Mouse (Mus musculus): ENCODE data around the gene Gpr171.
"Not testable (repeated sequence)": the region's sequence is repeated elsewhere in the genome, so short reads cannot be mapped to it uniquely, and the experiment has no call there.

The Gpr171 gene

GRCm38 (mm10) chr3:59101218-59101986 lies at the start of gene Gpr171:
Gene Gpr171, minus strand, starts transcription at chr3:59101821.
- in situ Hi-C loops (cut with MboI; ENCODE audit: unreplicated experiment in 2 of 2): no loop called here

GRCm38 (mm10) chr3:59150624-59151023 lies 49.0 kb upstream of the Gpr171 start:
- in situ Hi-C loops (cut with MboI; ENCODE audit: unreplicated experiment in 2 of 2): no loop called here

GRCm38 (mm10) chr3:59149646-59150045 lies 48.0 kb upstream of the Gpr171 start:
- in situ Hi-C loops (cut with MboI; ENCODE audit: unreplicated experiment in 2 of 2): no loop called here

GRCm38 (mm10) chr3:59145194-59145593 lies 43.6 kb upstream of the Gpr171 start:
- in situ Hi-C loops (cut with MboI; ENCODE audit: unreplicated experiment in 2 of 2): no loop called here

GRCm38 (mm10) chr3:59141507-59142305 lies 40.1 kb upstream of the Gpr171 start:
- in situ Hi-C loops (cut with MboI; ENCODE audit: unreplicated experiment in 2 of 2): no loop called here

GRCm38 (mm10) chr3:59140941-59141340 lies 39.3 kb upstream of the Gpr171 start:
- in situ Hi-C loops (cut with MboI; ENCODE audit: unreplicated experiment in 2 of 2): not testable (repeated sequence)

GRCm38 (mm10) chr3:59140115-59140514 lies 38.5 kb upstream of the Gpr171 start:
- in situ Hi-C loops (cut with MboI; ENCODE audit: unreplicated experiment in 2 of 2): no loop called here

GRCm38 (mm10) chr3:59139651-59140051 lies 38.0 kb upstream of the Gpr171 start:
- in situ Hi-C loops (cut with MboI; ENCODE audit: unreplicated experiment in 2 of 2): no loop called here

- in situ Hi-C loops (cut with MboI; ENCODE audit: unreplicated experiment in 2 of 2): no loop called here
Measured at GRCm38 (mm10) chr3:59138946-59139468, 37.4 kb upstream of the Gpr171 start.

GRCm38 (mm10) chr3:59135911-59136653 lies 34.5 kb upstream of the Gpr171 start:
- in situ Hi-C loops (cut with MboI; ENCODE audit: unreplicated experiment in 2 of 2): no loop called here

GRCm38 (mm10) chr3:59133189-59133588 lies 31.6 kb upstream of the Gpr171 start:
- in situ Hi-C loops (cut with MboI; ENCODE audit: unreplicated experiment in 2 of 2): no loop called here

GRCm38 (mm10) chr3:59131966-59132365 lies 30.3 kb upstream of the Gpr171 start:
- in situ Hi-C loops (cut with MboI; ENCODE audit: unreplicated experiment in 2 of 2): no loop called here

- in situ Hi-C loops (cut with MboI; ENCODE audit: unreplicated experiment in 2 of 2): no loop called here
Measured at GRCm38 (mm10) chr3:59131081-59131480, 29.5 kb upstream of the Gpr171 start.

GRCm38 (mm10) chr3:59130431-59130830 lies 28.8 kb upstream of the Gpr171 start:
- in situ Hi-C loops (cut with MboI; ENCODE audit: unreplicated experiment in 2 of 2): no loop called here

GRCm38 (mm10) chr3:59129547-59129946 lies 27.9 kb upstream of the Gpr171 start:
- in situ Hi-C loops (cut with MboI; ENCODE audit: unreplicated experiment in 2 of 2): loop anchor here in 1 of 2 experiments (10.0 kb wide), 1 partner anchor 925 kb away; no protein-coding TSS in a partner anchor

GRCm38 (mm10) chr3:59128681-59129080 lies 27.1 kb upstream of the Gpr171 start:
- in situ Hi-C loops (cut with MboI; ENCODE audit: unreplicated experiment in 2 of 2): loop anchor here in 1 of 2 experiments (10.0 kb wide), 1 partner anchor 926 kb away; no protein-coding TSS in a partner anchor

GRCm38 (mm10) chr3:59125783-59126555 lies 24.3 kb upstream of the Gpr171 start:
- in situ Hi-C loops (cut with MboI; ENCODE audit: unreplicated experiment in 2 of 2): loop anchor here in 1 of 2 experiments (10.0 kb wide), 1 partner anchor 929 kb away; no protein-coding TSS in a partner anchor

- in situ Hi-C loops (cut with MboI; ENCODE audit: unreplicated experiment in 2 of 2): loop anchor here in 1 of 2 experiments (10.0 kb wide), 1 partner anchor 930 kb away; no protein-coding TSS in a partner anchor
Measured at GRCm38 (mm10) chr3:59125022-59125421, 23.4 kb upstream of the Gpr171 start.

- in situ Hi-C loops (cut with MboI; ENCODE audit: unreplicated experiment in 2 of 2): loop anchor here (5.0 to 10.0 kb wide), 3 partner anchors 50 to 933 kb away; no protein-coding TSS in a partner anchor
Measured at GRCm38 (mm10) chr3:59121780-59122449, 20.3 kb upstream of the Gpr171 start.

All from v-Abl transformed pro-B cells (cell line).